Mouse (Mus musculus) T-helper 17 cell (primary cell): ENCODE measurements around the gene Hira.

Source experiments
- in situ Hi-C, 2 experiments: fragments of 300-600 bp; cut with MboI, MseI; formaldehyde crosslinking; loops; 1 replicate in 1 of 2; 2 replicates in 1 of 2; pipeline ENCODE4 v1.15.1; 2025; ENCODE audit warnings: high pct_unique_total_duplicates in 2 of 2

Hira gene

DNA sequence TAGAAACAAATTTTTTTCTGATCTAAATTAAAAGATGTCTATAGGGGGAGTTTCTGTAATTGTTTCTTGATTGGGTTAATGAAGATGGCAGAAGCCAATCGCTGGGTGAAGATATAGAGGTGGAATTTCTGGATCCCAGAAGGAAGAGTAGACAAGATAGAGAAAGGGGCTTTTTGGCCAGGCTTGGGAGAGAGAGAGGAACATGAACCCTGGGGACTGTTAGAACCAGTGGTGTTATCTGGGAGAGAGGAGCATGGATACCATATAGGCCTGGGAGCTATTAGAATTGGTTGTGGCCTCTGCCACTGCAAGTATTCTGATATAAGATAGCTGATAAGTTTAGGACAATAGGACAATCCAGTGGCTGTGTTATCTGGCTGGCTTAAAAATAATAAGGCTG is 136.7 kb downstream of the Hira start:
- in situ Hi-C loops = no loop called here

DNA sequence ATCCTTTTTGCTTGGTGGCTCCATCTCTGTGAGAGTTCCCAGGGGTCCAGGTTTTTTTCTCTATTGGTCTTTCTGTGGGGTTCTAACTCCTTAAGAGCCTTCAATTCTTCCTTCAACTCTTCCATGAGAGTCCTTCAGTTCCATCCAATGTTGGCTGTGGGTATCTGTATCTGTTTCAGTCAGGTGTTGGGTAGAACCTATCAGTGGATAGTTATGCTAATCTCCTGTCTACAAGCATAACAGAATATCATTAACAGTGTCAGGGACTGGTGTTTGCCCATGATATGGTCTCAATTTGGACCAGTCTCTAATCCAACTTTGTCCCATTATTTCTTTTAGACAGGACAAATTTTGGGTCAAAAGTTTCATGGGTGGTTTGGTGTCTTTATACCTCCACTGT is 137.8 kb downstream of the Hira start:
- in situ Hi-C loops = no loop called here
